In genomic region chr16:93429324-93429781, GRCm38 (mm10) we compare ENCODE assay signal across 14 mouse cellular contexts.
DNase-seq lines count a peak whose midpoint lies in the region; ATAC-seq and TF ChIP-seq lines count a peak whose summit lies in the region.
"Had no signal": no experiment of that assay in that cellular context is flagged by ENCODE, and none has a peak within 500 bp of the region (broad histone marks: within the 10 kb centered on the region; RNA-seq: fewer than 3 reads in every experiment).

No protein-coding gene starts in this region.

- peak; percentile 15 for DNase-seq in limb, embryonic 14.5 days (ENCODE audit: low spot score)
- no peak for DNase-seq in limb, embryonic 10.5 days (ENCODE audit: low spot score)
- peak; percentile 47 for DNase-seq in MEL (ENCODE audit: low read depth, low spot score)
- DNase-seq in brain, adult 2 months (ENCODE audit: low read depth, low spot score): peak; percentile 25
- no peak for DNase-seq in kidney, postnatal 10 days
- DNase-seq in midbrain, embryonic 14.5 days: no peak
- no peak for DNase-seq in left cerebral cortex, adult 2 months (ENCODE audit: extremely low spot score in 1 of 2, low spot score in 2 of 2)
- DNase-seq: cerebellum, adult 18-20 months; kidney, adult 9 months; layer of hippocampus, adult 9-11 months; thymus, postnatal 4 days had no signal

- H3K9me3 ChIP-seq in limb, embryonic 14.5 days (ENCODE audit: control insufficient read depth, low read length): no peaks in the 10 kb centered on the region
- no peaks in the 10 kb centered on the region for H3K9me3 ChIP-seq in limb, embryonic 10.5 days (replicated peaks)
- H3K9me3 ChIP-seq in MEL (replicated peaks; ENCODE audit: insufficient read depth, low read length): no peaks in the 10 kb centered on the region
- no peaks in the 10 kb centered on the region for H3K9me3 ChIP-seq in midbrain, embryonic 14.5 days (ENCODE audit: control insufficient read depth, low read length)
- H3K9me3 ChIP-seq: midbrain, embryonic 12.5 days had no signal

- intact Hi-C loops in left cerebral cortex, adult 2 months (cut with DNase I): no loop called here

- no peak for TF ChIP-seq RAD21 in MEL (IDR thresholded peaks at IDR 0.05; ENCODE audit: low read depth, low read length)

- no peaks in the 10 kb centered on the region for H3K4me1 ChIP-seq in limb, embryonic 14.5 days (ENCODE audit: control insufficient read depth, insufficient read depth, low read length)
- H3K4me1 ChIP-seq in limb, embryonic 10.5 days: no peaks in the 10 kb centered on the region
- no peaks in the 10 kb centered on the region for H3K4me1 ChIP-seq in MEL (ENCODE audit: control insufficient read depth in 1 of 2, insufficient read depth in 2 of 2, low read length in 2 of 2)
- H3K4me1 ChIP-seq in midbrain, embryonic 14.5 days (ENCODE audit: control insufficient read depth, insufficient read depth, low read length): no peaks in the 10 kb centered on the region
- H3K4me1 ChIP-seq: midbrain, embryonic 12.5 days had no signal

- no peaks in the 10 kb centered on the region for H3K27me3 ChIP-seq in limb, embryonic 14.5 days (ENCODE audit: control insufficient read depth, insufficient read depth, low read length)
- peaks cover 23% of the 10 kb centered on the region; the same call in 1 of the 2 replicates for H3K27me3 ChIP-seq in limb, embryonic 10.5 days (ENCODE audit: low read depth, poor library complexity, severe bottlenecking)
- H3K27me3 ChIP-seq in MEL (ENCODE audit: control insufficient read depth in 1 of 2, insufficient read depth in 2 of 2, low read length in 2 of 2): no peaks in the 10 kb centered on the region; a peak in 2 of 4 replicates
- H3K27me3 ChIP-seq in midbrain, embryonic 14.5 days (ENCODE audit: control insufficient read depth, insufficient read depth, low read length): no peaks in the 10 kb centered on the region

- no peak overlapping the region for H3K4me3 ChIP-seq in limb, embryonic 14.5 days (replicated peaks; ENCODE audit: low read length)
- H3K4me3 ChIP-seq in limb, embryonic 10.5 days: no peak overlapping the region
- H3K4me3 ChIP-seq in MEL (ENCODE audit: control insufficient read depth in 1 of 2, insufficient read depth in 1 of 2, low read depth in 2 of 2, low read length in 2 of 2): no peak overlapping the region
- H3K4me3 ChIP-seq in midbrain, embryonic 14.5 days (replicated peaks; ENCODE audit: low read depth, low read length): no peak overlapping the region
- no peak overlapping the region for H3K4me3 ChIP-seq in left cerebral cortex, adult 2 months
- H3K4me3 ChIP-seq: erythroblast, embryonic 14.5 days; midbrain, embryonic 12.5 days had no signal

- no peak overlapping the region for H3K9ac ChIP-seq in limb, embryonic 14.5 days (ENCODE audit: low read depth, low read length, severe bottlenecking)
- no peak overlapping the region for H3K9ac ChIP-seq in MEL (ENCODE audit: control insufficient read depth, low read depth, low read length, poor library complexity, severe bottlenecking)
- no peak overlapping the region for H3K9ac ChIP-seq in midbrain, embryonic 14.5 days (replicated peaks; ENCODE audit: low read length)
- H3K9ac ChIP-seq: midbrain, embryonic 12.5 days had no signal

- no peak overlapping the region for H3K4me2 ChIP-seq in limb, embryonic 14.5 days (replicated peaks; ENCODE audit: low read depth, low read length, severe bottlenecking)
- H3K4me2 ChIP-seq in midbrain, embryonic 14.5 days (ENCODE audit: low read length): no peak overlapping the region
- H3K4me2 ChIP-seq: midbrain, embryonic 12.5 days had no signal

- WGBS in limb, embryonic 14.5 days: 63% methylated on average over 8 of the region's 8 CpGs
- 89% methylated on average over 8 of the region's 8 CpGs for WGBS in limb, embryonic 10.5 days
- WGBS in midbrain, embryonic 14.5 days: 75% methylated on average over 8 of the region's 8 CpGs

- H3K27ac ChIP-seq in limb, embryonic 14.5 days (replicated peaks; ENCODE audit: low read depth, low read length): no peak overlapping the region
- H3K27ac ChIP-seq in limb, embryonic 10.5 days: no peak overlapping the region
- H3K27ac ChIP-seq in MEL (ENCODE audit: control insufficient read depth, low read depth, low read length): no peak overlapping the region
- H3K27ac ChIP-seq in midbrain, embryonic 14.5 days (replicated peaks; ENCODE audit: low read depth, low read length): no peak overlapping the region
- H3K27ac ChIP-seq in left cerebral cortex, adult 2 months: no peak overlapping the region
- H3K27ac ChIP-seq: midbrain, embryonic 12.5 days had no signal

- TF ChIP-seq POLR2A in limb, embryonic 14.5 days (IDR thresholded peaks at IDR 0.05; ENCODE audit: borderline replicate concordance, extremely low read depth, insufficient read depth, insufficient read length): no peak
- TF ChIP-seq POLR2A in MEL (IDR thresholded peaks at IDR 0.05; ENCODE audit: control insufficient read depth in 1 of 2, insufficient read depth in 1 of 2, low read depth in 1 of 2, low read length in 2 of 2, poor library complexity in 1 of 2): no peak

- no peak for TF ChIP-seq CTCF in MEL (IDR thresholded peaks at IDR 0.05 in 2 of 3, conservative IDR thresholded peaks at IDR 0.05 in 1 of 3; ENCODE audit: control insufficient read depth in 1 of 3, insufficient read depth in 1 of 3, low read depth in 2 of 3, low read length in 3 of 3, poor library complexity in 1 of 3, severe bottlenecking in 1 of 3)
- no peak for TF ChIP-seq CTCF in left cerebral cortex, adult 2 months (IDR thresholded peaks at IDR 0.05)

- TF ChIP-seq EP300 in MEL (IDR thresholded peaks at IDR 0.05; ENCODE audit: low read depth in 1 of 2, low read length in 2 of 2): no peak

- ATAC-seq in limb, embryonic 14.5 days (ENCODE audit: low FRiP score, low read depth): no peak
- ATAC-seq in megakaryocyte, adult 5-6 weeks (ENCODE audit: poor library complexity, severe bottlenecking): peak; percentile 68
- ATAC-seq in midbrain, embryonic 14.5 days (ENCODE audit: low FRiP score, low TSS enrichment): no peak

- H3K36me3 ChIP-seq in limb, embryonic 14.5 days (ENCODE audit: control insufficient read depth, insufficient read depth, low read length): no peaks in the 10 kb centered on the region
- no peaks in the 10 kb centered on the region for H3K36me3 ChIP-seq in limb, embryonic 10.5 days
- no peaks in the 10 kb centered on the region for H3K36me3 ChIP-seq in MEL (ENCODE audit: control insufficient read depth in 1 of 2, insufficient read depth in 2 of 2, low read length in 2 of 2)
- no peaks in the 10 kb centered on the region for H3K36me3 ChIP-seq in midbrain, embryonic 14.5 days (ENCODE audit: control insufficient read depth, insufficient read depth, low read length)
- H3K36me3 ChIP-seq: midbrain, embryonic 12.5 days had no signal

- no peaks in the 10 kb centered on the region for H3K79me2 ChIP-seq in MEL (ENCODE audit: control insufficient read depth, insufficient read depth, low read length, poor library complexity)

TF ChIP-seq in MEL, 35 proteins besides CTCF, POLR2A, EP300 and RAD21:
- TF ChIP-seq POLR2AphosphoS5 (IDR thresholded peaks at IDR 0.05; ENCODE audit: borderline replicate concordance, low read depth, low read length): no peak
- no peak for TF ChIP-seq MXI1 (IDR thresholded peaks at IDR 0.05; ENCODE audit: low read depth, low read length)
- no peak for TF ChIP-seq SMC3 (IDR thresholded peaks at IDR 0.05; ENCODE audit: low read depth, low read length)
- no peak for TF ChIP-seq MYB (IDR thresholded peaks at IDR 0.05; ENCODE audit: low read depth, low read length)
- no peak for TF ChIP-seq MAZ (IDR thresholded peaks at IDR 0.05; ENCODE audit: low read depth, low read length)
- TF ChIP-seq POLR2AphosphoS2 (IDR thresholded peaks at IDR 0.05; ENCODE audit: low read length): no peak
- no peak for TF ChIP-seq CHD1 (IDR thresholded peaks at IDR 0.05; ENCODE audit: low read depth, low read length)
- no peak for TF ChIP-seq KAT2A (conservative IDR thresholded peaks at IDR 0.05; ENCODE audit: low read depth, low read length)
- TF ChIP-seq MYC (IDR thresholded peaks at IDR 0.05; ENCODE audit: low read depth, low read length): no peak
- TF ChIP-seq GATA1 (IDR thresholded peaks at IDR 0.05; ENCODE audit: low read depth, low read length): no peak
- no peak for TF ChIP-seq NRF1 (IDR thresholded peaks at IDR 0.05; ENCODE audit: insufficient read depth, low read depth, low read length, poor library complexity, severe bottlenecking)
- TF ChIP-seq TAL1 (IDR thresholded peaks at IDR 0.05; ENCODE audit: low read length): no peak
- TF ChIP-seq JUND (IDR thresholded peaks at IDR 0.05; ENCODE audit: low read depth, low read length): no peak
- TF ChIP-seq ELF1 (IDR thresholded peaks at IDR 0.05; ENCODE audit: low read depth, low read length): no peak
- TF ChIP-seq ZC3H11A (IDR thresholded peaks at IDR 0.05; ENCODE audit: low read depth, low read length): no peak
- TF ChIP-seq RCOR1 (IDR thresholded peaks at IDR 0.05; ENCODE audit: low read depth, low read length): no peak
- no peak for TF ChIP-seq ZNF384 (IDR thresholded peaks at IDR 0.05; ENCODE audit: low read depth, low read length)
- TF ChIP-seq MAFK (IDR thresholded peaks at IDR 0.05; ENCODE audit: borderline replicate concordance, low read depth, low read length): no peak
TF ChIP-seq in MEL: peak in this region for 0.

Comparison
In these comparisons a context has a peak if more than half of its experiments do, and no peak if none do; other contexts are left out.
1. DNase-seq: peak in limb, embryonic 14.5 days (single experiment), MEL (single experiment) and brain, adult 2 months (single experiment); none in limb, embryonic 10.5 days (single experiment), kidney, postnatal 10 days (single experiment), midbrain, embryonic 14.5 days (single experiment) and left cerebral cortex, adult 2 months (0 of 2).